Comparison of ENCODE assay signal across 19 mouse cellular contexts in genomic region chr9:5356801-5357200, GRCm38 (mm10). TPM values are rescaled to one million over a fixed set of nuclear protein-coding genes. Genes with fewer than 3 reads are reported as not detected.
A peak's percentile ranks its signal among the peaks of the same experiment; 100 is the strongest.
DNase-seq lines count a peak whose midpoint lies in the region; ATAC-seq lines count a peak whose summit lies in the region.
"Had no signal": no experiment of that assay in that cellular context is flagged by ENCODE, and none has a peak within 500 bp of the region (broad histone marks: within the 10 kb centered on the region; RNA-seq: fewer than 3 reads in every experiment).

No protein-coding gene starts in this region.

- DNase-seq in adrenal gland, postnatal 10 days: peak; percentile 14
- DNase-seq in adrenal gland, adult 18-20 months (ENCODE audit: low spot score in 2 of 2): no peak
- DNase-seq in heart, adult 9 months (ENCODE audit: low spot score in 2 of 2): peak; percentile 33 to 43
- no peak for DNase-seq in heart, embryonic 10.5 days (ENCODE audit: low spot score)
- peak; percentile 58 for DNase-seq in 416B (ENCODE audit: low read depth)
- DNase-seq in cerebellum, postnatal 25 days: no peak
- DNase-seq: cerebellum, adult 2 months; gastrocnemius, postnatal 10 days; liver, embryonic 13.5 days; lung, embryonic 14.5 days; spleen, adult 18-20 months; thymus, postnatal 36 days had no signal

- ATAC-seq in granulocyte monocyte progenitor cell, adult 5-6 weeks (replicated peaks; ENCODE audit: poor library complexity, severe bottlenecking): peak; percentile 48; the same call in 1 of the 2 replicates
- ATAC-seq: hindbrain, embryonic 16.5 days; intestine, embryonic 16.5 days; midbrain, embryonic 13.5 days had no signal

- no peak overlapping the region for H3K27ac ChIP-seq in heart, embryonic 10.5 days
- H3K27ac ChIP-seq: forebrain, embryonic 12.5 days; limb, embryonic 13.5 days; liver, embryonic 13.5 days; midbrain, embryonic 13.5 days had no signal

- no peaks in the 10 kb centered on the region for H3K27me3 ChIP-seq in heart, embryonic 10.5 days (ENCODE audit: insufficient read depth, poor library complexity, severe bottlenecking)
- H3K27me3 ChIP-seq: forebrain, embryonic 12.5 days; limb, embryonic 13.5 days; liver, embryonic 13.5 days; midbrain, embryonic 13.5 days had no signal

- no peaks in the 10 kb centered on the region for H3K4me1 ChIP-seq in heart, embryonic 10.5 days
- H3K4me1 ChIP-seq: forebrain, embryonic 12.5 days; limb, embryonic 13.5 days; liver, embryonic 13.5 days; midbrain, embryonic 13.5 days had no signal

- no peak overlapping the region for H3K4me3 ChIP-seq in heart, embryonic 10.5 days
- H3K4me3 ChIP-seq: forebrain, embryonic 12.5 days; limb, embryonic 13.5 days; liver, embryonic 13.5 days; midbrain, embryonic 13.5 days had no signal

- no peaks in the 10 kb centered on the region for H3K36me3 ChIP-seq in heart, embryonic 10.5 days
- H3K36me3 ChIP-seq: forebrain, embryonic 12.5 days; limb, embryonic 13.5 days; liver, embryonic 13.5 days; midbrain, embryonic 13.5 days had no signal

- no peaks in the 10 kb centered on the region for H3K9me3 ChIP-seq in heart, embryonic 10.5 days
- H3K9me3 ChIP-seq: forebrain, embryonic 12.5 days; limb, embryonic 13.5 days; liver, embryonic 13.5 days; midbrain, embryonic 13.5 days had no signal

RNA-seq across cellular contexts. Expression of gene Casp12, which starts 11.6 kb away (rescaled TPM):
- total RNA-seq in adrenal gland, postnatal 10 days (2021): 10 to 100 TPM; 12.7 to 16.8 TPM
- 10 to 100 TPM; 21.2 to 37.8 TPM for total RNA-seq in adrenal gland, adult 18-20 months (2021)
- polyA plus RNA-seq in heart, embryonic 10.5 days (2016; fragmentation: Nextera tagmentation; extraction: Ambion mirVana): 0.60 TPM in 1 of 2 replicates, not detected in the other
- 2.7 TPM in 1 of 2 replicates, not detected in the other for total RNA-seq in granulocyte monocyte progenitor cell, adult 5-6 weeks (2014; fragmentation: Nextera tagmentation)
- total RNA-seq in granulocyte monocyte progenitor cell, adult 5-6 weeks (2017): 0.98 and 3.1 TPM in 2 replicates
- polyA plus RNA-seq: forebrain, embryonic 12.5 days had no signal

RNA-seq across cellular contexts. Expression of gene Casp4, which starts 48.2 kb away (rescaled TPM):
- total RNA-seq in adrenal gland, postnatal 10 days (2021): 1 to 10 TPM; 4.2 to 4.5 TPM
- total RNA-seq in adrenal gland, adult 18-20 months (2021): 1 to 10 TPM; 2.8 to 8.0 TPM
- polyA plus RNA-seq in heart, embryonic 10.5 days (2016; fragmentation: Nextera tagmentation; extraction: Ambion mirVana): 0.15 and 0.34 TPM in 2 replicates
- total RNA-seq in granulocyte monocyte progenitor cell, adult 5-6 weeks (2014; fragmentation: Nextera tagmentation): 16.4 and 21.6 TPM in 2 replicates
- total RNA-seq in granulocyte monocyte progenitor cell, adult 5-6 weeks (2017): 24.1 and 29.1 TPM in 2 replicates
- polyA plus RNA-seq: neural tube, embryonic 14.5 days had no signal

RNA-seq across cellular contexts. Expression of gene Casp1, which starts 58.5 kb away (rescaled TPM):
- total RNA-seq in adrenal gland, postnatal 10 days (2021): 1 to 10 TPM; 2.4 to 3.3 TPM
- total RNA-seq in adrenal gland, adult 18-20 months (2021): 1 to 10 TPM; 3.1 to 6.6 TPM
- polyA plus RNA-seq in heart, embryonic 10.5 days (2016; fragmentation: Nextera tagmentation; extraction: Ambion mirVana): 0.18 and 0.36 TPM in 2 replicates
- total RNA-seq in granulocyte monocyte progenitor cell, adult 5-6 weeks (2014; fragmentation: Nextera tagmentation): 76.1 and 84.5 TPM in 2 replicates
- 79.3 and 112 TPM in 2 replicates for total RNA-seq in granulocyte monocyte progenitor cell, adult 5-6 weeks (2017)

Comparison
In these comparisons a context has a peak if more than half of its experiments do, and no peak if none do; other contexts are left out.
1. DNase-seq: peak in adrenal gland, postnatal 10 days (single experiment), heart, adult 9 months (2 of 2) and 416B (single experiment); none in adrenal gland, adult 18-20 months (0 of 2), heart, embryonic 10.5 days (single experiment) and cerebellum, postnatal 25 days (0 of 2).
2. RNA of gene Casp1, which starts 58.5 kb away (total RNA-seq): 76.1 to 112 TPM in granulocyte monocyte progenitor cell, adult 5-6 weeks; 3.1 to 6.6 TPM in adrenal gland, adult 18-20 months and 2.4 to 3.3 TPM in adrenal gland, postnatal 10 days; every median in the first group is over 10 times any median in the second.